Mouse (Mus musculus): ENCODE measurements around the gene Lhfp. TPM values are rescaled to one million over a fixed set of nuclear protein-coding genes. Genes with fewer than 3 reads are reported as not detected.

Lhfp gene
- polyA plus RNA-seq (2015; fragmentation: Nextera tagmentation; extraction: Ambion mirVana) = 37.4 and 39.3 TPM in 2 replicates

GRCm38 (mm10) chr3:53041411-53042239, at the start of gene Lhfp:
Gene Lhfp, plus strand, starts transcription at chr3:53041528.
- no peaks in the 10 kb centered on the region for H3K4me1 ChIP-seq (replicated peaks; ENCODE audit: control insufficient read depth, insufficient read depth)
- WGBS = under 1% methylated on average over 33 of the region's 58 CpGs
- no peaks in the 10 kb centered on the region for H3K9me3 ChIP-seq (ENCODE audit: control insufficient read depth, low read length)
- H3K4me3 ChIP-seq (ENCODE audit: low read depth, low read length) = peak within 1 kb of the TSS; percentile 63
- H3K27ac ChIP-seq (replicated peaks) = peak within 1 kb of the TSS; percentile 58
- DNase-seq (ENCODE audit: low spot score) = peak; percentile 67
- H3K36me3 ChIP-seq (ENCODE audit: control insufficient read depth, insufficient read depth, low read length) = no peaks in the 10 kb centered on the region
- ATAC-seq (ENCODE audit: low FRiP score, low TSS enrichment) = peak; percentile 85
- peak within 1 kb of the TSS; percentile 86 for H3K4me2 ChIP-seq (replicated peaks; ENCODE audit: low read depth)
- TF ChIP-seq EP300 (optimal IDR thresholded peaks at IDR 0.05) = no peak
- TF ChIP-seq CTCF (IDR thresholded peaks at IDR 0.05; ENCODE audit: low read depth) = peak; percentile 63
- H3K27me3 ChIP-seq (ENCODE audit: control insufficient read depth, insufficient read depth, low read length) = no peaks in the 10 kb centered on the region
- peak within 1 kb of the TSS; percentile 61 for H3K9ac ChIP-seq (ENCODE audit: low read length)

- no peak overlapping the region for H3K27ac ChIP-seq (replicated peaks)
- H3K27me3 ChIP-seq (ENCODE audit: control insufficient read depth, insufficient read depth, low read length) = no peaks in the 10 kb centered on the region
- H3K9ac ChIP-seq (ENCODE audit: low read length) = no peak overlapping the region
- H3K9me3 ChIP-seq (ENCODE audit: control insufficient read depth, low read length) = no peaks in the 10 kb centered on the region
- H3K4me2 ChIP-seq (replicated peaks; ENCODE audit: low read depth) = no peak overlapping the region
- DNase-seq (ENCODE audit: low spot score) (no peak), ATAC-seq (ENCODE audit: low FRiP score, low TSS enrichment) (no peak)
- no peak overlapping the region for H3K4me3 ChIP-seq (ENCODE audit: low read depth, low read length)
- peaks cover 25% of the 10 kb centered on the region for H3K36me3 ChIP-seq (ENCODE audit: control insufficient read depth, insufficient read depth, low read length)
- TF ChIP-seq CTCF (IDR thresholded peaks at IDR 0.05; ENCODE audit: low read depth) (no peak), EP300 (optimal IDR thresholded peaks at IDR 0.05) (no peak)
- H3K4me1 ChIP-seq (replicated peaks; ENCODE audit: control insufficient read depth, insufficient read depth) = no peaks in the 10 kb centered on the region
- WGBS = 85% methylated on average over 9 of the region's 10 CpGs
Measured at GRCm38 (mm10) chr3:52993296-52993695, 48.0 kb upstream of the Lhfp start.

GRCm38 (mm10) chr3:52994666-52995065, 46.7 kb upstream of the Lhfp start:
- Histone ChIP-seq H3K36me3 (ENCODE audit: control insufficient read depth, insufficient read depth, low read length) (peaks cover 24% of the 10 kb centered on the region), H3K9ac (ENCODE audit: low read length) (no peak overlapping the region), H3K4me2 (replicated peaks; ENCODE audit: low read depth) (no peak overlapping the region), H3K4me3 (ENCODE audit: low read depth, low read length) (no peak overlapping the region), H3K4me1 (replicated peaks; ENCODE audit: control insufficient read depth, insufficient read depth) (no peaks in the 10 kb centered on the region), H3K9me3 (ENCODE audit: control insufficient read depth, low read length) (no peaks in the 10 kb centered on the region), H3K27ac (replicated peaks) (no peak overlapping the region), H3K27me3 (ENCODE audit: control insufficient read depth, insufficient read depth, low read length) (no peaks in the 10 kb centered on the region)
- ATAC-seq (ENCODE audit: low FRiP score, low TSS enrichment) (no peak), DNase-seq (ENCODE audit: low spot score) (no peak)
- no peak for TF ChIP-seq EP300 (optimal IDR thresholded peaks at IDR 0.05)
- peak; percentile 57 for TF ChIP-seq CTCF (IDR thresholded peaks at IDR 0.05; ENCODE audit: low read depth)
- 75% methylated on average over 5 of the region's 5 CpGs for WGBS

- DNase-seq (ENCODE audit: low spot score) (no peak), ATAC-seq (ENCODE audit: low FRiP score, low TSS enrichment) (no peak)
- Histone ChIP-seq H3K36me3 (ENCODE audit: control insufficient read depth, insufficient read depth, low read length) (peaks cover 27% of the 10 kb centered on the region), H3K4me3 (ENCODE audit: low read depth, low read length) (no peak overlapping the region), H3K4me2 (replicated peaks; ENCODE audit: low read depth) (no peak overlapping the region), H3K27me3 (ENCODE audit: control insufficient read depth, insufficient read depth, low read length) (no peaks in the 10 kb centered on the region), H3K9ac (ENCODE audit: low read length) (no peak overlapping the region), H3K4me1 (replicated peaks; ENCODE audit: control insufficient read depth, insufficient read depth) (no peaks in the 10 kb centered on the region), H3K27ac (replicated peaks) (no peak overlapping the region), H3K9me3 (ENCODE audit: control insufficient read depth, low read length) (no peaks in the 10 kb centered on the region)
- 87% methylated on average over 5 of the region's 5 CpGs for WGBS
- TF ChIP-seq EP300 (optimal IDR thresholded peaks at IDR 0.05) (no peak), CTCF (IDR thresholded peaks at IDR 0.05; ENCODE audit: low read depth) (no peak)
Measured at GRCm38 (mm10) chr3:52996635-52997034, 44.7 kb upstream of the Lhfp start.

- no peak for ATAC-seq (ENCODE audit: low FRiP score, low TSS enrichment)
- H3K9me3 ChIP-seq (ENCODE audit: control insufficient read depth, low read length) = no peaks in the 10 kb centered on the region
- peaks cover 23% of the 10 kb centered on the region for H3K36me3 ChIP-seq (ENCODE audit: control insufficient read depth, insufficient read depth, low read length)
- WGBS = 61% methylated on average over 1 of the region's 1 CpGs
- no peak overlapping the region for H3K4me2 ChIP-seq (replicated peaks; ENCODE audit: low read depth)
- no peaks in the 10 kb centered on the region for H3K4me1 ChIP-seq (replicated peaks; ENCODE audit: control insufficient read depth, insufficient read depth)
- H3K4me3 ChIP-seq (ENCODE audit: low read depth, low read length) = no peak overlapping the region
- DNase-seq (ENCODE audit: low spot score) = no peak
- no peak for TF ChIP-seq CTCF (IDR thresholded peaks at IDR 0.05; ENCODE audit: low read depth)
- no peak for TF ChIP-seq EP300 (optimal IDR thresholded peaks at IDR 0.05)
- H3K27ac ChIP-seq (replicated peaks) = no peak overlapping the region
- H3K9ac ChIP-seq (ENCODE audit: low read length) = no peak overlapping the region
- no peaks in the 10 kb centered on the region for H3K27me3 ChIP-seq (ENCODE audit: control insufficient read depth, insufficient read depth, low read length)
Measured at GRCm38 (mm10) chr3:52997381-52997780, 43.9 kb upstream of the Lhfp start.
